Mouse (Mus musculus) kidney, adult 2 months (tissue): Measurements from ENCODE around the gene Igf1r.

Experiments
- CTCF ChIP-seq: fragments of 200-500 bp; conservative IDR thresholded peaks from 2 replicates; pipeline ENCODE4 v1.5.1; 2011; ENCODE audit warnings: low read depth, mild to moderate bottlenecking, control low read depth, low read length, moderate library complexity, mixed read lengths; ENCODE audit not compliant: insufficient read depth, insufficient read length
- POLR2A ChIP-seq: fragments of 200-500 bp; IDR thresholded peaks from one replicate; pipeline ENCODE4 v1.6.1; 2011; ENCODE audit warnings: low read depth, low read length, control low read depth

GRCm38 (mm10) chr7:67924215-67924614 is 28.4 kb upstream of the Igf1r start:
- TF ChIP-seq POLR2A = no peak
- no peak for TF ChIP-seq CTCF
